23 mouse cellular contexts compared by ENCODE assay signal in the genomic region with DNA sequence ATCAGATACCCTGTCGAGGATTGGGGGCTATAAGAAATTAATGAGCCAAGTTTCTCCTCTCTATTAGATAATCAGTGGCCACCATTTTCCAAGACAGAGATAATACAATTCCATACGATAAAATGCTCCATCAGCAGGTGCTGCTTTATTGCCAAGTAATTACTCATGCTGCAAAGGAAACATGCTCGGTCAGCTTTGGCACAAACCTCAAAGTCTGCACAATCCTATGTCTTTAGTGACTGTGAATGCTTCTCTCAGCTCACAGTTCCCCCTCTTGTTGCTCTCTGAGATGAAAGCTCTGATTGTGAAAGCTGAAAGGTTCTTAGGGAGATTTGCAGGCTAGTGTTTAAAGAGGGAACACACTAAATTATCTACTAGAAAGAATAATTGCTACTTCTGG.
DNase-seq lines count a peak whose midpoint lies in the region; ATAC-seq lines count a peak whose summit lies in the region.
"Had no signal": no experiment of that assay in that cellular context is flagged by ENCODE, and none has a peak within 500 bp of the region (broad histone marks: within the 10 kb centered on the region; RNA-seq: fewer than 3 reads in every experiment).

No protein-coding gene starts in this region.

- no peak overlapping the region for H3K27ac ChIP-seq in midbrain, embryonic 11.5 days (ENCODE audit: low read depth, low read length)
- H3K27ac ChIP-seq in midbrain, embryonic 15.5 days = no peak overlapping the region
- H3K27ac ChIP-seq in neural tube, embryonic 15.5 days (replicated peaks) = no peak overlapping the region
- H3K27ac ChIP-seq: embryonic facial prominence, embryonic 12.5 days; gastrocnemius, adult 2 months; hindbrain, embryonic 12.5 days; intestine, embryonic 15.5 days; layer of hippocampus, adult 2 months; liver, embryonic 14.5 days; lung, embryonic 15.5 days; midbrain, embryonic 12.5 days; stomach, embryonic 15.5 days had no signal

- H3K27me3 ChIP-seq in midbrain, embryonic 11.5 days (ENCODE audit: control insufficient read depth, insufficient read depth, low read length) = no peaks in the 10 kb centered on the region
- no peaks in the 10 kb centered on the region for H3K27me3 ChIP-seq in midbrain, embryonic 15.5 days (replicated peaks)
- no peaks in the 10 kb centered on the region for H3K27me3 ChIP-seq in neural tube, embryonic 15.5 days (replicated peaks)
- H3K27me3 ChIP-seq: embryonic facial prominence, embryonic 12.5 days; hindbrain, embryonic 12.5 days; intestine, embryonic 15.5 days; lung, embryonic 15.5 days; midbrain, embryonic 12.5 days; stomach, embryonic 15.5 days had no signal

- H3K9ac ChIP-seq in midbrain, embryonic 11.5 days (ENCODE audit: low read length) = no peak overlapping the region
- no peak overlapping the region for H3K9ac ChIP-seq in midbrain, embryonic 15.5 days
- H3K9ac ChIP-seq in neural tube, embryonic 15.5 days (replicated peaks) = no peak overlapping the region
- H3K9ac ChIP-seq: embryonic facial prominence, embryonic 12.5 days; hindbrain, embryonic 12.5 days; intestine, embryonic 15.5 days; liver, embryonic 14.5 days; lung, embryonic 15.5 days; midbrain, embryonic 12.5 days; stomach, embryonic 15.5 days had no signal

- H3K9me3 ChIP-seq in midbrain, embryonic 11.5 days (ENCODE audit: control insufficient read depth, low read length) = no peaks in the 10 kb centered on the region
- no peaks in the 10 kb centered on the region for H3K9me3 ChIP-seq in midbrain, embryonic 15.5 days
- H3K9me3 ChIP-seq in neural tube, embryonic 15.5 days (replicated peaks) = no peaks in the 10 kb centered on the region
- H3K9me3 ChIP-seq: embryonic facial prominence, embryonic 12.5 days; hindbrain, embryonic 12.5 days; intestine, embryonic 15.5 days; lung, embryonic 15.5 days; midbrain, embryonic 12.5 days; stomach, embryonic 15.5 days had no signal

- no peaks in the 10 kb centered on the region for H3K4me1 ChIP-seq in midbrain, embryonic 11.5 days (ENCODE audit: control insufficient read depth, insufficient read depth, low read length)
- no peaks in the 10 kb centered on the region for H3K4me1 ChIP-seq in midbrain, embryonic 15.5 days
- H3K4me1 ChIP-seq in neural tube, embryonic 15.5 days = no peaks in the 10 kb centered on the region
- H3K4me1 ChIP-seq: embryonic facial prominence, embryonic 12.5 days; hindbrain, embryonic 12.5 days; intestine, embryonic 15.5 days; lung, embryonic 15.5 days; midbrain, embryonic 12.5 days; stomach, embryonic 15.5 days had no signal

- no peaks in the 10 kb centered on the region for H3K36me3 ChIP-seq in midbrain, embryonic 11.5 days (ENCODE audit: control insufficient read depth, insufficient read depth, low read length)
- H3K36me3 ChIP-seq in midbrain, embryonic 15.5 days (replicated peaks) = no peaks in the 10 kb centered on the region
- no peaks in the 10 kb centered on the region for H3K36me3 ChIP-seq in neural tube, embryonic 15.5 days
- H3K36me3 ChIP-seq: embryonic facial prominence, embryonic 12.5 days; hindbrain, embryonic 12.5 days; intestine, embryonic 15.5 days; lung, embryonic 15.5 days; midbrain, embryonic 12.5 days; stomach, embryonic 15.5 days had no signal

- no peak overlapping the region for H3K4me2 ChIP-seq in midbrain, embryonic 11.5 days
- no peak overlapping the region for H3K4me2 ChIP-seq in midbrain, embryonic 15.5 days
- no peak overlapping the region for H3K4me2 ChIP-seq in neural tube, embryonic 15.5 days
- H3K4me2 ChIP-seq: embryonic facial prominence, embryonic 12.5 days; heart, embryonic 11.5 days; hindbrain, embryonic 12.5 days; intestine, embryonic 15.5 days; lung, embryonic 15.5 days; midbrain, embryonic 12.5 days; stomach, embryonic 15.5 days had no signal

- DNase-seq in midbrain, embryonic 11.5 days (ENCODE audit: low spot score, missing footprints) = peak; percentile 14
- peak; percentile 14 for DNase-seq in brain, embryonic 18.5 days (ENCODE audit: low read depth, low spot score)
- DNase-seq in cerebellum, adult 9-10 months = peak; percentile 80
- no peak for DNase-seq in thymus, adult 18-20 months
- DNase-seq in kidney, postnatal 4 days = no peak
- DNase-seq: adrenal gland, adult 2 months; gastrocnemius, adult 2 months; heart, postnatal 10 days; layer of hippocampus, postnatal 36 days; retina, postnatal 1 day; thymus, adult 2 months had no signal

- no peak for ATAC-seq in midbrain, embryonic 11.5 days (ENCODE audit: low FRiP score)
- no peak for ATAC-seq in midbrain, embryonic 15.5 days (replicated peaks)
- ATAC-seq in neural tube, embryonic 15.5 days (ENCODE audit: low FRiP score) = peak; percentile 53; the same call in 1 of the 2 replicates
- ATAC-seq: intestine, embryonic 15.5 days had no signal

- 78% methylated on average over 3 of the region's 3 CpGs for WGBS in midbrain, embryonic 11.5 days
- WGBS in midbrain, embryonic 15.5 days = 62% methylated on average over 3 of the region's 3 CpGs
- WGBS in neural tube, embryonic 15.5 days = 24% methylated on average over 3 of the region's 3 CpGs

- H3K4me3 ChIP-seq in midbrain, embryonic 11.5 days (ENCODE audit: low read depth, low read length) = no peak overlapping the region
- H3K4me3 ChIP-seq in midbrain, embryonic 15.5 days = no peak overlapping the region
- no peak overlapping the region for H3K4me3 ChIP-seq in neural tube, embryonic 15.5 days (replicated peaks)
- H3K4me3 ChIP-seq: embryonic facial prominence, embryonic 12.5 days; gastrocnemius, adult 2 months; hindbrain, embryonic 12.5 days; intestine, embryonic 15.5 days; layer of hippocampus, adult 2 months; lung, embryonic 15.5 days; midbrain, embryonic 12.5 days; myocyte; stomach, embryonic 15.5 days had no signal

Comparison
In these comparisons a context has a peak if more than half of its experiments do, and no peak if none do; other contexts are left out.
1. DNase-seq: peak in midbrain, embryonic 11.5 days (single experiment), brain, embryonic 18.5 days (single experiment) and cerebellum, adult 9-10 months (single experiment); none in thymus, adult 18-20 months (0 of 2) and kidney, postnatal 4 days (0 of 2).